Mouse (Mus musculus) G1E (cell line): ENCODE data around the gene 4930455H04Rik. TPM values are rescaled to one million over a fixed set of nuclear protein-coding genes. Genes with fewer than 3 reads are reported as not detected.

Source experiments
- ATAC-seq: 2 replicates; pipeline ENCODE4 v1.8.0; 2016; ENCODE audit warnings: mild to moderate bottlenecking; ENCODE audit not compliant: insufficient number of reproducible peaks, poor library complexity, low FRiP score, severe bottlenecking; ENCODE audit errors: extremely low read depth
- DNase-seq: peaks from one replicate; pipeline ENCODE4 v3.0.0; 2012; ENCODE audit warnings: low spot score
- H3K27me3 ChIP-seq: 2 replicates; pipeline ENCODE4 v1.6.1; 2012; ENCODE audit warnings: mild to moderate bottlenecking, low read length, inconsistent platforms; ENCODE audit not compliant: insufficient read depth
- H3K36me3 ChIP-seq: replicated peaks from 2 replicates; pipeline ENCODE3; 2012; ENCODE audit warnings: mild to moderate bottlenecking, inconsistent platforms
- H3K4me1 ChIP-seq: 2 replicates; pipeline ENCODE4 v1.6.1; 2012; ENCODE audit warnings: low read depth, low read length, inconsistent platforms, mixed read lengths; ENCODE audit not compliant: insufficient read depth
- H3K4me3 ChIP-seq: 2 replicates; pipeline ENCODE4 v1.5.1; 2012; ENCODE audit warnings: low read depth, mild to moderate bottlenecking, inconsistent platforms, low read length, moderate library complexity, mixed read lengths
- H3K9me3 ChIP-seq: replicated peaks from 2 replicates; pipeline ENCODE4 v1.6.1; 2012; ENCODE audit warnings: inconsistent platforms
- CTCF ChIP-seq: IDR thresholded peaks from 2 replicates; pipeline ENCODE4 v1.5.1; 2012; ENCODE audit warnings: low read depth, low read length, inconsistent platforms, mixed read lengths
- GATA1 ChIP-seq: IDR thresholded peaks from 2 replicates; pipeline ENCODE4 v1.6.1; 2012; ENCODE audit warnings: borderline replicate concordance, low read length, inconsistent platforms, mixed read lengths
- GATA2 ChIP-seq: IDR thresholded peaks from 2 replicates; pipeline ENCODE4 v1.6.1; 2012; ENCODE audit warnings: low read depth, low read length, inconsistent platforms, borderline replicate concordance
- POLR2AphosphoS5 ChIP-seq: IDR thresholded peaks from 2 replicates; pipeline ENCODE4 v1.6.1; 2012; ENCODE audit warnings: low read depth, low read length, inconsistent platforms; ENCODE audit not compliant: insufficient replicate concordance
- TAL1 ChIP-seq: conservative IDR thresholded peaks from 2 replicates; pipeline ENCODE4 v1.6.1; 2012; ENCODE audit warnings: low read depth, low read length, inconsistent platforms, mixed read lengths
- polyA plus RNA-seq: library from polyadenylated mRNA; stranded (reverse); fragments of >175 nt; gene quantifications from 2 replicates; pipeline ENCODE4 v1.2.3, GENCODE M21; 2012
- total RNA-seq, 2 experiments: library from RNA; stranded (forward) in 1 of 2; stranded (reverse) in 1 of 2; fragments of 200-1000 nt in 1 of 2; fragments of >200 nt in 1 of 2; fragmentation: Nextera tagmentation in 1 of 2; gene quantifications; 2 replicates each; pipeline ENCODE4 v1.2.3; 2014 to 2017

4930455H04Rik gene
- total and polyA plus RNA-seq, 3 experiments = not detected

GRCm38 (mm10) chr3:116951489-116951888 lies 16.6 kb upstream of the 4930455H04Rik start:
- DNase-seq = no peak
- H3K27me3 ChIP-seq = peaks cover 4% of the 10 kb centered on the region; the same call in 1 of the 2 replicates
- H3K4me3 ChIP-seq = no peak overlapping the region
- TF ChIP-seq GATA1 (no peak), POLR2AphosphoS5 (no peak), CTCF (no peak), GATA2 (no peak), TAL1 (no peak)
- H3K36me3 ChIP-seq = no peaks in the 10 kb centered on the region
- no peaks in the 10 kb centered on the region for H3K9me3 ChIP-seq
- ATAC-seq = no peak
- no peaks in the 10 kb centered on the region for H3K4me1 ChIP-seq

- Histone ChIP-seq H3K4me3 (no peak overlapping the region), H3K9me3 (no peaks in the 10 kb centered on the region), H3K27me3 (no peaks in the 10 kb centered on the region), H3K36me3 (no peaks in the 10 kb centered on the region), H3K4me1 (no peaks in the 10 kb centered on the region)
- no peak for ATAC-seq
- no peak for DNase-seq
- TF ChIP-seq POLR2AphosphoS5 (no peak), TAL1 (no peak), GATA2 (no peak), CTCF (no peak), GATA1 (no peak)
These were observed 15.7 kb upstream of the 4930455H04Rik start for GRCm38 (mm10) chr3:116952242-116952899.

GRCm38 (mm10) chr3:116953366-116953765 lies 14.7 kb upstream of the 4930455H04Rik start:
- ATAC-seq (no peak), DNase-seq (no peak)
- H3K36me3 ChIP-seq = no peaks in the 10 kb centered on the region

GRCm38 (mm10) chr3:116955061-116955460 lies 13.0 kb upstream of the 4930455H04Rik start:
- H3K9me3 ChIP-seq = no peaks in the 10 kb centered on the region
- TF ChIP-seq GATA1 = no peak
- TF ChIP-seq CTCF = no peak
- TF ChIP-seq TAL1 = no peak
- no peak for TF ChIP-seq POLR2AphosphoS5
- no peak for TF ChIP-seq GATA2
- no peaks in the 10 kb centered on the region for H3K27me3 ChIP-seq
- DNase-seq (no peak), ATAC-seq (no peak)
- no peaks in the 10 kb centered on the region for H3K4me1 ChIP-seq
- H3K4me3 ChIP-seq = no peak overlapping the region
- H3K36me3 ChIP-seq = no peaks in the 10 kb centered on the region

More at GRCm38 (mm10) chr3:116953366-116953765, 14.7 kb upstream of the 4930455H04Rik start:
- TF ChIP-seq TAL1 (no peak), GATA1 (no peak), CTCF (no peak), POLR2AphosphoS5 (no peak), GATA2 (no peak)
- Histone ChIP-seq H3K9me3 (no peaks in the 10 kb centered on the region), H3K4me1 (no peaks in the 10 kb centered on the region), H3K4me3 (no peak overlapping the region), H3K27me3 (no peaks in the 10 kb centered on the region)

GRCm38 (mm10) chr3:116960414-116960813 lies 7.7 kb upstream of the 4930455H04Rik start:
- H3K4me1 ChIP-seq = no peaks in the 10 kb centered on the region
- no peak for ATAC-seq

GRCm38 (mm10) chr3:116961354-116962142 lies 6.5 kb upstream of the 4930455H04Rik start:
- Histone ChIP-seq H3K4me3 (no peak overlapping the region), H3K4me1 (no peaks in the 10 kb centered on the region), H3K27me3 (no peaks in the 10 kb centered on the region), H3K36me3 (no peaks in the 10 kb centered on the region), H3K9me3 (no peaks in the 10 kb centered on the region)
- no peak for DNase-seq
- TF ChIP-seq GATA2 = no peak
- no peak for TF ChIP-seq TAL1
- no peak for TF ChIP-seq POLR2AphosphoS5
- TF ChIP-seq GATA1 = no peak
- no peak for TF ChIP-seq CTCF
- no peak for ATAC-seq

More at GRCm38 (mm10) chr3:116960414-116960813, 7.7 kb upstream of the 4930455H04Rik start:
- TF ChIP-seq GATA2 (no peak), CTCF (no peak), TAL1 (no peak), POLR2AphosphoS5 (no peak), GATA1 (no peak)
- no peak for DNase-seq
- Histone ChIP-seq H3K36me3 (no peaks in the 10 kb centered on the region), H3K9me3 (no peaks in the 10 kb centered on the region), H3K27me3 (no peaks in the 10 kb centered on the region), H3K4me3 (no peak overlapping the region)
